Mouse (Mus musculus) kidney, adult 2 months (tissue): ENCODE results near the gene Tasp1.
"Not testable (repeated sequence)": the region's sequence is repeated elsewhere in the genome, so short reads cannot be mapped to it uniquely, and the experiment has no call there.

Experiments used
- CTCF ChIP-seq: fragments of 200-500 bp; conservative IDR thresholded peaks from 2 replicates; pipeline ENCODE4 v1.5.1; 2011; ENCODE audit warnings: low read depth, mild to moderate bottlenecking, control low read depth, low read length, moderate library complexity, mixed read lengths; ENCODE audit not compliant: insufficient read depth, insufficient read length
- POLR2A ChIP-seq: fragments of 200-500 bp; IDR thresholded peaks from one replicate; pipeline ENCODE4 v1.6.1; 2011; ENCODE audit warnings: low read depth, low read length, control low read depth

DNA sequence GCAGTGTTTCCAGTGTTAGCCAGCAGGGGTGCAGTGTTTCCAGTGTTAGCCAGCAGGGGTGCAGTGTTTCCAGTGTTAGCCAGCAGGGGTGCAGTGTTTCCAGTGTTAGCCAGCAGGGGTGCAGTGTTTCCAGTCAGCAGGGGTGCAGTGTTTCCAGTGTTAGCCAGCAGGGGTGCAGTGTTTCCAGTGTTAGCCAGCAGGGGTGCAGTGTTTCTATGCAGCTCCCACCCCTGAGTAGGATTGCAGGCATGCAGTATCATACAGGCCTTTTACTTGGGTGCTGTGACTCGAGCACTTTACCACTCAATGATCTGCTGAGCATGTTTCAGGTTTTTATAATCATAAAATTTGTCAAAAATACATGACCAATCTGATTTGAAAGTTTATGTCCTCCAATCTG lies 76.7 kb downstream of the Tasp1 start:
- peak; percentile 26; the same call in 1 of the 2 replicates for TF ChIP-seq CTCF
- TF ChIP-seq POLR2A = not testable (repeated sequence)
